Comparison of ENCODE assay signal across 10 mouse cellular contexts in genomic region chr11:117285606-117285931, GRCm38 (mm10).
DNase-seq lines count a peak whose midpoint lies in the region; ATAC-seq and TF ChIP-seq lines count a peak whose summit lies in the region.
"Had no signal": no experiment of that assay in that cellular context is flagged by ENCODE, and none has a peak within 500 bp of the region (broad histone marks: within the 10 kb centered on the region; RNA-seq: fewer than 3 reads in every experiment).

No protein-coding gene starts in this region.

- 0 out of 2 replicates have a peak, but pooled peaks cover 7% of the 10 kb centered on the region for H3K27me3 ChIP-seq in heart, embryonic 10.5 days (ENCODE audit: insufficient read depth, poor library complexity, severe bottlenecking)
- no peaks in the 10 kb centered on the region for H3K27me3 ChIP-seq in midbrain, embryonic 11.5 days (ENCODE audit: control insufficient read depth, insufficient read depth, low read length)
- H3K27me3 ChIP-seq in midbrain, embryonic 16.5 days (ENCODE audit: control insufficient read depth, insufficient read depth, low read depth, low read length) = no peaks in the 10 kb centered on the region
- no peaks in the 10 kb centered on the region for H3K27me3 ChIP-seq in forebrain, embryonic 14.5 days (replicated peaks; ENCODE audit: control insufficient read depth, insufficient read depth, low read length)
- no peaks in the 10 kb centered on the region for H3K27me3 ChIP-seq in limb, embryonic 14.5 days (ENCODE audit: control insufficient read depth, insufficient read depth, low read length)

- no peak for DNase-seq in heart, embryonic 10.5 days (ENCODE audit: low spot score)
- no peak for DNase-seq in heart, adult 8-10 months (ENCODE audit: low spot score)
- no peak for DNase-seq in midbrain, embryonic 11.5 days (ENCODE audit: low spot score, missing footprints)
- DNase-seq in forebrain, embryonic 14.5 days (ENCODE audit: low spot score) = no peak
- no peak for DNase-seq in limb, embryonic 14.5 days (ENCODE audit: low spot score)
- no peak for DNase-seq in cerebellum, postnatal 14 days
- no peak for DNase-seq in gastrocnemius, postnatal 4 days (ENCODE audit: low spot score in 2 of 2)
- DNase-seq: thymus, adult 18-20 months had no signal

- H3K9ac ChIP-seq in midbrain, embryonic 11.5 days (ENCODE audit: low read length) = peak overlapping the region; percentile 10
- H3K9ac ChIP-seq in midbrain, embryonic 16.5 days (ENCODE audit: low read depth, low read length) = no peak overlapping the region
- peak overlapping the region; percentile 45 for H3K9ac ChIP-seq in forebrain, embryonic 14.5 days (ENCODE audit: low read length)
- peak overlapping the region; percentile 41; the same call in 1 of the 2 replicates for H3K9ac ChIP-seq in limb, embryonic 14.5 days (ENCODE audit: low read depth, low read length, severe bottlenecking)

- no peak overlapping the region for H3K4me2 ChIP-seq in midbrain, embryonic 11.5 days
- H3K4me2 ChIP-seq in midbrain, embryonic 16.5 days (ENCODE audit: low read length) = no peak overlapping the region
- H3K4me2 ChIP-seq in forebrain, embryonic 14.5 days (ENCODE audit: low read length) = no peak overlapping the region
- H3K4me2 ChIP-seq in limb, embryonic 14.5 days (replicated peaks; ENCODE audit: low read depth, low read length, severe bottlenecking) = peak overlapping the region; percentile 29; the same call in 1 of the 2 replicates
- H3K4me2 ChIP-seq: liver, embryonic 11.5 days had no signal

- H3K4me1 ChIP-seq in heart, embryonic 10.5 days = peaks cover 58% of the 10 kb centered on the region
- H3K4me1 ChIP-seq in midbrain, embryonic 11.5 days (ENCODE audit: control insufficient read depth, insufficient read depth, low read length) = peaks cover 11% of the 10 kb centered on the region
- H3K4me1 ChIP-seq in midbrain, embryonic 16.5 days (ENCODE audit: control insufficient read depth, insufficient read depth, low read length) = peaks cover 7% of the 10 kb centered on the region; the same call in 1 of the 2 replicates
- H3K4me1 ChIP-seq in forebrain, embryonic 14.5 days (ENCODE audit: control insufficient read depth, insufficient read depth, low read length) = peaks cover 15% of the 10 kb centered on the region
- peaks cover 57% of the 10 kb centered on the region for H3K4me1 ChIP-seq in limb, embryonic 14.5 days (ENCODE audit: control insufficient read depth, insufficient read depth, low read length)

- peaks cover 14% of the 10 kb centered on the region for H3K36me3 ChIP-seq in heart, embryonic 10.5 days
- peaks cover under 1% of the 10 kb centered on the region for H3K36me3 ChIP-seq in midbrain, embryonic 11.5 days (ENCODE audit: control insufficient read depth, insufficient read depth, low read length)
- H3K36me3 ChIP-seq in midbrain, embryonic 16.5 days (ENCODE audit: control insufficient read depth, insufficient read depth, low read length) = no peaks in the 10 kb centered on the region
- H3K36me3 ChIP-seq in forebrain, embryonic 14.5 days (ENCODE audit: control insufficient read depth, insufficient read depth, low read length) = peaks cover 4% of the 10 kb centered on the region; the same call in 1 of the 2 replicates
- H3K36me3 ChIP-seq in limb, embryonic 14.5 days (ENCODE audit: control insufficient read depth, insufficient read depth, low read length) = peaks cover 18% of the 10 kb centered on the region

- no peak overlapping the region for H3K4me3 ChIP-seq in heart, embryonic 10.5 days
- no peak overlapping the region for H3K4me3 ChIP-seq in midbrain, embryonic 11.5 days (ENCODE audit: low read depth, low read length)
- H3K4me3 ChIP-seq in midbrain, embryonic 16.5 days (ENCODE audit: low read depth, low read length) = no peak overlapping the region
- no peak overlapping the region for H3K4me3 ChIP-seq in forebrain, embryonic 14.5 days (ENCODE audit: low read depth, low read length)
- H3K4me3 ChIP-seq in limb, embryonic 14.5 days (replicated peaks; ENCODE audit: low read length) = no peak overlapping the region

- peak overlapping the region; percentile 74 for H3K27ac ChIP-seq in heart, embryonic 10.5 days
- no peak overlapping the region for H3K27ac ChIP-seq in midbrain, embryonic 11.5 days (ENCODE audit: low read depth, low read length)
- no peak overlapping the region for H3K27ac ChIP-seq in midbrain, embryonic 16.5 days (ENCODE audit: low read length)
- H3K27ac ChIP-seq in forebrain, embryonic 14.5 days (ENCODE audit: low read depth, low read length) = peak overlapping the region; percentile 66
- peak overlapping the region; percentile 93 for H3K27ac ChIP-seq in limb, embryonic 14.5 days (replicated peaks; ENCODE audit: low read depth, low read length)

- H3K9me3 ChIP-seq in heart, embryonic 10.5 days = no peaks in the 10 kb centered on the region
- no peaks in the 10 kb centered on the region for H3K9me3 ChIP-seq in midbrain, embryonic 11.5 days (ENCODE audit: control insufficient read depth, low read length)
- no peaks in the 10 kb centered on the region for H3K9me3 ChIP-seq in midbrain, embryonic 16.5 days (replicated peaks; ENCODE audit: control insufficient read depth, low read length, poor library complexity, severe bottlenecking)
- H3K9me3 ChIP-seq in forebrain, embryonic 14.5 days (replicated peaks; ENCODE audit: control insufficient read depth, low read length) = no peaks in the 10 kb centered on the region
- no peaks in the 10 kb centered on the region for H3K9me3 ChIP-seq in limb, embryonic 14.5 days (ENCODE audit: control insufficient read depth, low read length)

- no peak for ATAC-seq in midbrain, embryonic 11.5 days (ENCODE audit: low FRiP score)
- no peak for ATAC-seq in midbrain, embryonic 16.5 days
- ATAC-seq in forebrain, embryonic 14.5 days = no peak
- ATAC-seq in limb, embryonic 14.5 days (ENCODE audit: low FRiP score, low read depth) = no peak; the same call in 1 of the 2 replicates

- WGBS in heart, embryonic 10.5 days = 59% methylated on average over 10 of the region's 10 CpGs
- WGBS in midbrain, embryonic 11.5 days = 62% methylated on average over 10 of the region's 10 CpGs
- 52% methylated on average over 10 of the region's 10 CpGs for WGBS in midbrain, embryonic 16.5 days
- 48% methylated on average over 10 of the region's 10 CpGs for WGBS in forebrain, embryonic 14.5 days
- 36% methylated on average over 10 of the region's 10 CpGs for WGBS in limb, embryonic 14.5 days

- no peak for TF ChIP-seq POLR2A in limb, embryonic 14.5 days (IDR thresholded peaks at IDR 0.05; ENCODE audit: borderline replicate concordance, extremely low read depth, insufficient read depth, insufficient read length)

Comparison
In these comparisons a context has a peak if more than half of its experiments do, and no peak if none do; other contexts are left out.
1. H3K27ac ChIP-seq: peak in heart, embryonic 10.5 days (single experiment), forebrain, embryonic 14.5 days (single experiment) and limb, embryonic 14.5 days (single experiment); none in midbrain, embryonic 11.5 days (single experiment) and midbrain, embryonic 16.5 days (single experiment).